Mouse (Mus musculus): ENCODE data around the gene Psmc5. TPM values are rescaled to one million over a fixed set of nuclear protein-coding genes. Genes with fewer than 3 reads are reported as not detected.
"Not testable (repeated sequence)": the region's sequence is repeated elsewhere in the genome, so short reads cannot be mapped to it uniquely, and the experiment has no call there.

Psmc5 gene
- 358 and 381 TPM in 2 replicates for polyA plus RNA-seq (2016; fragmentation: Nextera tagmentation; extraction: Ambion mirVana)

GRCm38 (mm10) chr11:106255685-106256451 lies at the start of gene Psmc5, which contains the start of gene Ftsj3:
Gene Psmc5, plus strand, starts transcription at chr11:106256154.
Gene Ftsj3, minus strand, starts transcription at chr11:106256079.
- Histone ChIP-seq H3K36me3 (peaks cover 54% of the 10 kb centered on the region), H3K4me2 (replicated peaks) (peak within 1 kb of the TSS; percentile 96), H3K9me3 (no peaks in the 10 kb centered on the region), H3K27me3 (replicated peaks) (no peaks in the 10 kb centered on the region), H3K4me1 (peaks cover 20% of the 10 kb centered on the region), H3K27ac (peak within 1 kb of the TSS; percentile 50; the same call in 1 of the 2 replicates), H3K4me3 (peak within 1 kb of the TSS; percentile 82), H3K9ac (peak within 1 kb of the TSS; percentile 75)
- peak; percentile 95 for ATAC-seq (ENCODE audit: low FRiP score, low read depth)
- WGBS: under 1% methylated on average over 42 of the region's 42 CpGs

DNA sequence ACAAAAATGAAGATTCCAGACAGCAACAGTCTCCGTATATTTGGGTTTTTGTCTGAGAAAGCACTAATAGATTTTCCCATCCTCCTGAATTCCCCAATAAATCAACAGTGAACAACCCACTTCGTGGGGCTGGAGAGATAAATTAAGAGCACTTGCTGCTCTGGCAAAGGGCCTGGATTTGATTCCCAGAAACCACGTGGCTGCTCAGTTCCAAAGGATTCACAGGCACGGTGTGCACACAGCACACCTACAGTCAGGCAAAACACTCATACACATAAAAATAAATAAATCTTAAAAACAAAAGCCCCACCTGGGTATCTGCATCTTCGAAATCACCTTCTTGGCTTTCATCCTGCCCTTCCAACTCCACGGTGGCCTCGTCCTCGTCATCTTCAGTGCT lies 43.2 kb upstream of the Psmc5 start:
- Histone ChIP-seq H3K36me3 (peaks cover 51% of the 10 kb centered on the region), H3K4me3 (no peak overlapping the region)
- 90% methylated on average over 8 of the region's 8 CpGs for WGBS

DNA sequence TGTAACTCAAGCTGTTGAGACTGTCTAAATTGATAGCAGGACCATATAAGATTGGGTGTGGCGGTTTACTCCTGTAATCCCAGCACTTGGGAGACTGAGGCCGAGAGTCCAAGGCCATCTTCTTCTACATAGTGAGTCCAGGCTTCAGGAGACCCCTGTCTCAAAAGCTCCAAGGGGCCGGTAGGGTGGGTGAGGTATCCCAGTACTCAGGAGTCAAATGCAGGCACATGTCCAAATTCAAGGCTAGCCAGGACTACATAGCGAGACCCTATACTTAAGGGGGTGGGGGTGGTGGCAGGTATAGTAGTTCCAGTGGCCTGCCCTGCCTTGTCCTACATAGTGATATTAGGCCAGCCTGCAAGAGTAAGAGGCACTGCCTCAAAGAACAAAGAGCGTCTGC lies 41.1 kb upstream of the Psmc5 start:
- Histone ChIP-seq H3K4me3 (no peak overlapping the region), H3K27ac (no peak overlapping the region), H3K36me3 (peaks cover 33% of the 10 kb centered on the region), H3K27me3 (replicated peaks) (no peaks in the 10 kb centered on the region), H3K9ac (peak overlapping the region; percentile 68), H3K4me2 (replicated peaks) (peak overlapping the region; percentile 76), H3K9me3 (no peaks in the 10 kb centered on the region), H3K4me1 (peaks cover 23% of the 10 kb centered on the region)
- ATAC-seq (ENCODE audit: low FRiP score, low read depth): no peak
- WGBS: 93% methylated on average over 5 of the region's 5 CpGs

More for the DNA sequence above, 43.2 kb upstream of the Psmc5 start:
- no peak for ATAC-seq (ENCODE audit: low FRiP score, low read depth)
- no peak overlapping the region for H3K9ac ChIP-seq
- H3K27me3 ChIP-seq (replicated peaks): no peaks in the 10 kb centered on the region
- H3K27ac ChIP-seq: no peak overlapping the region
- no peak overlapping the region for H3K4me2 ChIP-seq (replicated peaks)
- no peaks in the 10 kb centered on the region for H3K9me3 ChIP-seq
- peaks cover 13% of the 10 kb centered on the region for H3K4me1 ChIP-seq

GRCm38 (mm10) chr11:106215450-106215859 lies 40.5 kb upstream of the Psmc5 start:
- no peaks in the 10 kb centered on the region for H3K9me3 ChIP-seq
- no peak for ATAC-seq (ENCODE audit: low FRiP score, low read depth)
- no peaks in the 10 kb centered on the region for H3K27me3 ChIP-seq (replicated peaks)
- peaks cover 27% of the 10 kb centered on the region for H3K36me3 ChIP-seq
- H3K4me2 ChIP-seq (replicated peaks): peak overlapping the region; percentile 76
- peak overlapping the region; percentile 91 for H3K4me3 ChIP-seq
- 36% methylated on average over 7 of the region's 7 CpGs for WGBS
- peaks cover 23% of the 10 kb centered on the region for H3K4me1 ChIP-seq
- peak overlapping the region; percentile 68 for H3K9ac ChIP-seq
- H3K27ac ChIP-seq: no peak overlapping the region

GRCm38 (mm10) chr11:106215927-106216729 lies 39.8 kb upstream of the Psmc5 start, which contains the start of gene Ccdc47:
Gene Ccdc47, minus strand, starts transcription at chr11:106216344.
- Histone ChIP-seq H3K4me1 (peaks cover 23% of the 10 kb centered on the region), H3K9me3 (no peaks in the 10 kb centered on the region), H3K27me3 (replicated peaks) (no peaks in the 10 kb centered on the region), H3K36me3 (peaks cover 23% of the 10 kb centered on the region), H3K4me3 (peak within 1 kb of the TSS; percentile 91), H3K4me2 (replicated peaks) (peak within 1 kb of the TSS; percentile 76), H3K27ac (peak within 1 kb of the TSS; percentile 88), H3K9ac (peak within 1 kb of the TSS; percentile 87)
- under 1% methylated on average over 46 of the region's 46 CpGs for WGBS
- peak; percentile 96 for ATAC-seq (ENCODE audit: low FRiP score, low read depth)

- Histone ChIP-seq H3K4me2 (replicated peaks) (peak within 1 kb of the TSS; percentile 76), H3K27ac (peak within 1 kb of the TSS; percentile 88), H3K27me3 (replicated peaks) (no peaks in the 10 kb centered on the region), H3K9ac (peak within 1 kb of the TSS; percentile 87), H3K36me3 (peaks cover 15% of the 10 kb centered on the region), H3K9me3 (no peaks in the 10 kb centered on the region), H3K4me1 (peaks cover 23% of the 10 kb centered on the region), H3K4me3 (peak within 1 kb of the TSS; percentile 91)
- under 1% methylated on average over 70 of the region's 70 CpGs for WGBS
- ATAC-seq (ENCODE audit: low FRiP score, low read depth): peak; percentile 94
These were observed 39.0 kb upstream of the Psmc5 start, which contains the start of gene Ddx42 for GRCm38 (mm10) chr11:106216730-106217490. Gene Ddx42, plus strand, starts transcription at chr11:106216926.

DNA sequence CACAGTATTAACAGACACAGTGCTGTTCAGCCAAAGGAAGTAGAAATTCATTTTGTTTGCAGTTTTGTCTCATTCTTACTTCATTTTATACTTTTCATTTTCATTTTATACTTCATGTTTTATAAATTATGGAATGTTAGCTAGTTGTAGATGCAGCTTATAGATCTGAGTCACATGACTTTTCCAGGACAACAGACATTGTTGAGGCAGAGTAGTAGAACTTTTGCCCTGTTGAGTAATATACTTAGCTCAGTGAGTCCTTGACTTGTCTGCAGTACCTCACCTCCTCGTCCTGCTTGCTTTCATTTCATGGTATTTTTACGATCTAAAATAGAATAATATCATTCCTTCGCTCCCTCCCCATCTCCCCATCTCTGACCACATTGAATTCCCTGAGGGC lies 35.4 kb upstream of the Psmc5 start:
- H3K36me3 ChIP-seq: peaks cover 16% of the 10 kb centered on the region
- peaks cover 15% of the 10 kb centered on the region for H3K4me1 ChIP-seq
- no peaks in the 10 kb centered on the region for H3K9me3 ChIP-seq
- no peak overlapping the region for H3K9ac ChIP-seq
- H3K4me3 ChIP-seq: no peak overlapping the region
- no peak overlapping the region for H3K4me2 ChIP-seq (replicated peaks)
- 91% methylated on average over 3 of the region's 3 CpGs for WGBS
- H3K27me3 ChIP-seq (replicated peaks): no peaks in the 10 kb centered on the region
- ATAC-seq (ENCODE audit: low FRiP score, low read depth): no peak
- no peak overlapping the region for H3K27ac ChIP-seq

DNA sequence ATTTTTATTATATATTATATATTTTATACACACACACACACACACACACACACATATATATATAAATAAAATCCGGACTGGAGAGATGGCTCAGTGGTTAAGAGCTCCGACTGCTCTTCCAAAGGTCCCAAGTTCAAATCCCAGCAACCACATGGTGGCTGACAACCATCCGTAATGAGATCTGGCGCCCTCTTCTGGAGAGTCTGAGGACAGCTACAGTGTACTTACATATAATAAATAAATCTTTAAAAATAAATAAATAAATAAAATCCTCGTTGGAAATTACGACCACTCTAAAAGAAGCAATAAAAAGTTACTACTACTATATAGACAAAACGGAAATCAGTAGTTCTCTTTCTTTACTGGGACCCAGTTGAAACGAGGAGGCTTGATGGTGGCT lies 22.0 kb upstream of the Psmc5 start:
- peaks cover 70% of the 10 kb centered on the region for H3K36me3 ChIP-seq
- WGBS: 82% methylated on average over 8 of the region's 8 CpGs

GRCm38 (mm10) chr11:106246834-106247233 lies 9.1 kb upstream of the Psmc5 start:
- H3K4me1 ChIP-seq: no peaks in the 10 kb centered on the region
- peaks cover 96% of the 10 kb centered on the region for H3K36me3 ChIP-seq
- H3K27me3 ChIP-seq (replicated peaks): no peaks in the 10 kb centered on the region
- no peak overlapping the region for H3K4me3 ChIP-seq
- H3K9me3 ChIP-seq: peaks cover 3% of the 10 kb centered on the region; the same call in 1 of the 2 replicates
- no peak overlapping the region for H3K27ac ChIP-seq
- H3K4me2 ChIP-seq (replicated peaks): no peak overlapping the region
- ATAC-seq (ENCODE audit: low FRiP score, low read depth): no peak
- H3K9ac ChIP-seq: no peak overlapping the region
- 96% methylated on average over 1 of the region's 1 CpGs for WGBS

More for the DNA sequence above, 22.0 kb upstream of the Psmc5 start:
- not testable (repeated sequence) for H3K27ac ChIP-seq; H3K4me3 ChIP-seq; H3K9ac ChIP-seq; H3K27me3 ChIP-seq (replicated peaks); H3K9me3 ChIP-seq; H3K4me1 ChIP-seq; ATAC-seq (ENCODE audit: low FRiP score, low read depth); H3K4me2 ChIP-seq (replicated peaks)

DNA sequence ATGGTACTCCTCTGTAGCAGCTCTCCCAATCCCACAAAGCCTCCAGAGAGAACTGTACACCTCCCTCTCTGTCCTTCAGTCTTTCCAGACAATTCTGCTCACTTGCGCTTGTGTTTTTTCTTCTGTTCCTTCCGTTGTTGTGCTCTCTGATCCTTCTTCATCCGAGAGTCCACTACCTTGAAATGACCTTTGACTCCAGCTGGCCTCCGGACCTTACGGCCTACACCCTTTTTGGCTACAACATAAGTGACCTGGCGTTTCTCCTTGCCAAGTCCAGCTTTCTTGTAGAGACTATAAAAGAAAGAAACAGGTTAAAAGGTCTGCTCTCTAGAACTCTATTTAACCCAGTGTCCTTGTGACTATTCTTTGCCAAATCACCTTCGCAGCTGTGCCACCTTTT lies 6.6 kb upstream of the Psmc5 start:
- Histone ChIP-seq H3K27ac (no peak overlapping the region), H3K9ac (no peak overlapping the region), H3K36me3 (peaks cover 90% of the 10 kb centered on the region), H3K4me1 (no peaks in the 10 kb centered on the region), H3K4me3 (no peak overlapping the region), H3K27me3 (replicated peaks) (no peaks in the 10 kb centered on the region), H3K4me2 (replicated peaks) (no peak overlapping the region), H3K9me3 (peaks cover 3% of the 10 kb centered on the region; the same call in 1 of the 2 replicates)
- 90% methylated on average over 7 of the region's 7 CpGs for WGBS
- no peak for ATAC-seq (ENCODE audit: low FRiP score, low read depth)

- peak overlapping the region; percentile 75 for H3K9ac ChIP-seq
- peak overlapping the region; percentile 82 for H3K4me3 ChIP-seq
- H3K4me1 ChIP-seq: peaks cover 20% of the 10 kb centered on the region
- 19% methylated on average over 2 of the region's 2 CpGs for WGBS
- no peak overlapping the region for H3K27ac ChIP-seq
- H3K36me3 ChIP-seq: peaks cover 60% of the 10 kb centered on the region
- H3K9me3 ChIP-seq: no peaks in the 10 kb centered on the region
- no peak for ATAC-seq (ENCODE audit: low FRiP score, low read depth)
- H3K27me3 ChIP-seq (replicated peaks): no peaks in the 10 kb centered on the region
- peak overlapping the region; percentile 96 for H3K4me2 ChIP-seq (replicated peaks)
These were observed 1.2 kb upstream of the Psmc5 start for GRCm38 (mm10) chr11:106254767-106255166.

Data from neural tube, embryonic 12.5 days (tissue).